Mouse (Mus musculus): ENCODE data around the gene Adamtsl5. TPM values are rescaled to one million over a fixed set of nuclear protein-coding genes. Genes with fewer than 3 reads are reported as not detected.

The Adamtsl5 gene
- polyA plus RNA-seq, 1 experiment from 2014 or later, result 0.09 TPM

Small RNA genes within 50 kb of the gene (microRNA-seq; reads per million reads assigned to microRNA genes)
- not detected for gene Gm22721

Other genes starting within 250 kb of the Adamtsl5 start
- 12.9 and 13.3 TPM in 2 replicates for gene Sbno2, start 242.8 kb downstream of the Adamtsl5 start, polyA plus RNA-seq (2014; fragmentation: Nextera tagmentation; extraction: Ambion mirVana)
- 21.3 and 26.0 TPM in 2 replicates for gene Stk11, start 232.6 kb downstream of the Adamtsl5 start, polyA plus RNA-seq (2014; fragmentation: Nextera tagmentation; extraction: Ambion mirVana)
- gene Atp5d, start 209.8 kb downstream of the Adamtsl5 start, polyA plus RNA-seq (2014; fragmentation: Nextera tagmentation; extraction: Ambion mirVana), result 472 and 519 TPM in 2 replicates
- gene Cbarp, start 207.6 kb downstream of the Adamtsl5 start, polyA plus RNA-seq (2014; fragmentation: Nextera tagmentation; extraction: Ambion mirVana), result 82.2 and 101 TPM in 2 replicates
- gene Midn, start 200.1 kb downstream of the Adamtsl5 start, polyA plus RNA-seq (2014; fragmentation: Nextera tagmentation; extraction: Ambion mirVana), result 38.8 and 39.8 TPM in 2 replicates
- gene Cirbp, start 182.4 kb downstream of the Adamtsl5 start, polyA plus RNA-seq (2014; fragmentation: Nextera tagmentation; extraction: Ambion mirVana), result 249 and 286 TPM in 2 replicates
- 6.4 and 7.8 TPM in 2 replicates for gene 1600002K03Rik, start 175.5 kb downstream of the Adamtsl5 start, polyA plus RNA-seq (2014; fragmentation: Nextera tagmentation; extraction: Ambion mirVana)
- 24.0 and 25.9 TPM in 2 replicates for gene Efna2, start 168.9 kb downstream of the Adamtsl5 start, polyA plus RNA-seq (2014; fragmentation: Nextera tagmentation; extraction: Ambion mirVana)
- 35.0 and 37.4 TPM in 2 replicates for gene Mum1, start 122.0 kb downstream of the Adamtsl5 start, polyA plus RNA-seq (2014; fragmentation: Nextera tagmentation; extraction: Ambion mirVana)
- gene Ndufs7, start 99.3 kb downstream of the Adamtsl5 start, polyA plus RNA-seq (2014; fragmentation: Nextera tagmentation; extraction: Ambion mirVana), result 309 and 366 TPM in 2 replicates
- 18.6 and 25.8 TPM in 2 replicates for gene Gamt, start 87.4 kb downstream of the Adamtsl5 start, polyA plus RNA-seq (2014; fragmentation: Nextera tagmentation; extraction: Ambion mirVana)
- 37.5 and 39.8 TPM in 2 replicates for gene Dazap1, start 86.9 kb downstream of the Adamtsl5 start, polyA plus RNA-seq (2014; fragmentation: Nextera tagmentation; extraction: Ambion mirVana)
- gene Rps15, start 56.0 kb downstream of the Adamtsl5 start, polyA plus RNA-seq (2014; fragmentation: Nextera tagmentation; extraction: Ambion mirVana), result 537 and 599 TPM in 2 replicates
- gene Apc2, start 52.4 kb downstream of the Adamtsl5 start, polyA plus RNA-seq (2014; fragmentation: Nextera tagmentation; extraction: Ambion mirVana), result 169 and 231 TPM in 2 replicates
- gene 2310011J03Rik, start 27.9 kb downstream of the Adamtsl5 start, polyA plus RNA-seq (2014; fragmentation: Nextera tagmentation; extraction: Ambion mirVana), result 21.3 and 23.8 TPM in 2 replicates
- gene Pcsk4, start 18.9 kb downstream of the Adamtsl5 start, polyA plus RNA-seq (2014; fragmentation: Nextera tagmentation; extraction: Ambion mirVana), result 4.9 and 5.1 TPM in 2 replicates
- gene Reep6, start 18.5 kb downstream of the Adamtsl5 start, polyA plus RNA-seq (2014; fragmentation: Nextera tagmentation; extraction: Ambion mirVana), result 3.9 and 5.4 TPM in 2 replicates
- 2.4 and 3.4 TPM in 2 replicates for gene Plk5, start 8.0 kb upstream of the Adamtsl5 start, polyA plus RNA-seq (2014; fragmentation: Nextera tagmentation; extraction: Ambion mirVana)
- gene Mex3d, start 39.2 kb upstream of the Adamtsl5 start, polyA plus RNA-seq (2014; fragmentation: Nextera tagmentation; extraction: Ambion mirVana), result 11.5 and 12.2 TPM in 2 replicates
- 162 and 166 TPM in 2 replicates for gene Mbd3, start 51.1 kb upstream of the Adamtsl5 start, polyA plus RNA-seq (2014; fragmentation: Nextera tagmentation; extraction: Ambion mirVana)
- gene Uqcr11, start 58.4 kb upstream of the Adamtsl5 start, polyA plus RNA-seq (2014; fragmentation: Nextera tagmentation; extraction: Ambion mirVana), result 674 and 791 TPM in 2 replicates
- gene Tcf3, start 85.2 kb upstream of the Adamtsl5 start, polyA plus RNA-seq (2014; fragmentation: Nextera tagmentation; extraction: Ambion mirVana), result 30.4 and 42.1 TPM in 2 replicates
- gene Onecut3, start 146.4 kb upstream of the Adamtsl5 start, polyA plus RNA-seq (2014; fragmentation: Nextera tagmentation; extraction: Ambion mirVana), result 1.4 and 1.5 TPM in 2 replicates
- gene Atp8b3, start 190.7 kb upstream of the Adamtsl5 start, polyA plus RNA-seq (2014; fragmentation: Nextera tagmentation; extraction: Ambion mirVana), result 0.79 and 1.5 TPM in 2 replicates
- 30.6 and 30.7 TPM in 2 replicates for gene Rexo1, start 213.1 kb upstream of the Adamtsl5 start, polyA plus RNA-seq (2014; fragmentation: Nextera tagmentation; extraction: Ambion mirVana)
- 3.5 and 4.8 TPM in 2 replicates for gene Klf16, start 228.9 kb upstream of the Adamtsl5 start, polyA plus RNA-seq (2014; fragmentation: Nextera tagmentation; extraction: Ambion mirVana)
- gene Abhd17a, start 241.9 kb upstream of the Adamtsl5 start, polyA plus RNA-seq (2014; fragmentation: Nextera tagmentation; extraction: Ambion mirVana), result 144 and 155 TPM in 2 replicates

All from neural tube, embryonic 14.5 days (tissue).